Mouse (Mus musculus) limb, embryonic 14.5 days (tissue): Measurements from ENCODE around the gene Cdc25a. TPM values are rescaled to one million over a fixed set of nuclear protein-coding genes. Genes with fewer than 3 reads are reported as not detected.

Experiments used
- ATAC-seq: fragments of 200-750 bp; cut with Nextera tagmentation; 2 replicates; pipeline ENCODE4 v1.8.0; 2017; ENCODE audit warnings: low read depth, moderate number of reproducible peaks, moderate TSS enrichment; ENCODE audit not compliant: low FRiP score
- DNase-seq: peaks from one replicate; pipeline ENCODE4 v3.0.0-alpha.2; 2015; ENCODE audit warnings: low spot score
- H3K27ac ChIP-seq: fragments of 300-500 bp; sonication (generic); replicated peaks from 2 replicates; pipeline ENCODE4 v1.5.1; 2014; ENCODE audit warnings: low read depth, mild to moderate bottlenecking, low read length, moderate library complexity, mixed read lengths
- H3K27me3 ChIP-seq: fragments of 300-500 bp; sonication (generic); 2 replicates; pipeline ENCODE4 v1.6.1; 2014; ENCODE audit warnings: low read length, mixed read lengths; ENCODE audit not compliant: control insufficient read depth, insufficient read depth
- H3K36me3 ChIP-seq: fragments of 300-500 bp; sonication (generic); 2 replicates; pipeline ENCODE4 v1.6.1; 2014; ENCODE audit warnings: mild to moderate bottlenecking, low read length, moderate library complexity, mixed read lengths; ENCODE audit not compliant: control insufficient read depth, insufficient read depth
- H3K4me1 ChIP-seq: fragments of 300-500 bp; sonication (generic); 2 replicates; pipeline ENCODE4 v1.6.1; 2014; ENCODE audit warnings: antibody characterized with exemption, low read length, mixed read lengths; ENCODE audit not compliant: control insufficient read depth, insufficient read depth
- H3K4me2 ChIP-seq: fragments of 300-500 bp; sonication (generic); replicated peaks from 2 replicates; pipeline ENCODE4 v1.6.1; 2014; ENCODE audit warnings: low read depth, mild to moderate bottlenecking, low read length, moderate library complexity; ENCODE audit not compliant: severe bottlenecking
- H3K4me3 ChIP-seq: fragments of 300-500 bp; sonication (generic); replicated peaks from 2 replicates; pipeline ENCODE4 v1.5.1; 2014; ENCODE audit warnings: low read length
- H3K9ac ChIP-seq: fragments of 300-500 bp; sonication (generic); 2 replicates; pipeline ENCODE4 v1.6.1; 2014; ENCODE audit warnings: mild to moderate bottlenecking, low read depth, low read length, moderate library complexity; ENCODE audit not compliant: severe bottlenecking
- H3K9me3 ChIP-seq: fragments of 300-500 bp; sonication (generic); 2 replicates; pipeline ENCODE4 v1.6.1; 2016; ENCODE audit warnings: low read length; ENCODE audit not compliant: control insufficient read depth
- POLR2A ChIP-seq: fragments of 200-500 bp; IDR thresholded peaks from 2 replicates; pipeline ENCODE4 v1.8.0; 2012; ENCODE audit warnings: inconsistent platforms, mild to moderate bottlenecking, moderate library complexity, borderline replicate concordance; ENCODE audit not compliant: insufficient read depth, insufficient read length; ENCODE audit errors: extremely low read depth
- WGBS: fragments of 180-500 bp; shearing (Covaris S2); extraction: QIAGEN DNeasy Blood & Tissue Kit; methylation state at CpG from one replicate; pipeline ENCODE4 v1.1.7; 2014; 5-methylcytosine and 5-hydroxymethylcytosine counted together
- polyA plus RNA-seq, 2 experiments: library from polyadenylated mRNA; depleted of rRNA in 1 of 2; stranded (reverse) in 1 of 2; unstranded in 1 of 2; fragments of >200 nt; fragmentation: Nextera tagmentation in 1 of 2; extraction: Ambion mirVana in 1 of 2; gene quantifications; 2 replicates each; pipeline versions ENCODE4 v1.2.1 to v1.2.3; 2012 to 2014

The Cdc25a gene
- polyA plus RNA-seq, 2 experiments, result 26.1 to 26.8 TPM

DNA sequence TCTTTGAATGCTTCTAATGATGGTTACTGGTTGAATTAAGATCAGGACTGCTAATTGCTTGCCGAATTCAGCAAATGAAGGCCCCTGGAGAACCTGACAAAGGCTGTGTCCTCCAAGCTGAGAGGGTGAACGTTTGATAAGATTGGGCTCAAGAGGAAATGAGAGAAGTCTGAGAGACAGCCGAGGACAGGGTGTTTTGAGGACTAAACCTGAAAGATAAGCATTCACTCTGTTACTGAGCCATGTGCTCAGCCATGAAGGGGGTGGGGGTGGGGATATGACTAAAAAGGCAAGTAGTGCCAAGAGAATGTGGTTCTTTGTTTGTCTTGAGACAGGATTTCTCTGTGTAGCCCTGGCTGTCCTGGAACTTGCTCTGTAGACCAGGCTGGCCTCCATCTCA is 12.3 kb upstream of the Cdc25a start:
- H3K4me1 ChIP-seq, result no peaks in the 10 kb centered on the region
- no peak for ATAC-seq
- no peaks in the 10 kb centered on the region for H3K9me3 ChIP-seq
- no peak overlapping the region for H3K27ac ChIP-seq
- no peaks in the 10 kb centered on the region for H3K36me3 ChIP-seq
- no peak for DNase-seq
- no peak overlapping the region for H3K4me3 ChIP-seq
- 65% methylated on average over 3 of the region's 3 CpGs for WGBS
- H3K4me2 ChIP-seq, result no peak overlapping the region
- no peak overlapping the region for H3K9ac ChIP-seq
- H3K27me3 ChIP-seq, result no peaks in the 10 kb centered on the region
- TF ChIP-seq POLR2A, result no peak

DNA sequence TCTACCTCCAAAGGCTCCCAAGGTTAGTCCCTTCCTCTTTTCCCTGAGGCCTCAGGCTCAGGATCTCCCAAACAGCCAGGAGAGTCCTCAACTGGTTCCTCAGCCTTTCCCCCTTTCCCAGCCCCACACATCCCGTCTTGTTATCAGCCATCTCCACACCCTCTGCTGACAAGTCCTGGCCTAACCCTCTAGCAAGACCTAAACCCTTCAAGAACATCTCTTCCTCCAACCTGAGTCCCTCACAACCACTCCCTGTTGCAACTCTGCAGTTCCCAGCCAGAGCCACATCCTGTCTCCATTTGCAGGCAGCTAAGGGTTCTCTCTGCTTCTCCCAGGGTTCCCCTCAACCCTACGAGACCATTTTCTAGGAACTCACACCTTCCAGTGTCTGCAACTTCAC is 9.2 kb upstream of the Cdc25a start:
- Histone ChIP-seq H3K4me2 (no peak overlapping the region), H3K9ac (no peak overlapping the region), H3K4me3 (no peak overlapping the region), H3K27ac (no peak overlapping the region), H3K4me1 (no peaks in the 10 kb centered on the region), H3K36me3 (no peaks in the 10 kb centered on the region), H3K9me3 (no peaks in the 10 kb centered on the region), H3K27me3 (no peaks in the 10 kb centered on the region)
- TF ChIP-seq POLR2A, result no peak
- 51% methylated on average over 2 of the region's 2 CpGs for WGBS
- DNase-seq (no peak), ATAC-seq (no peak)

- 24% methylated on average over 6 of the region's 6 CpGs for WGBS
- TF ChIP-seq POLR2A, result no peak
- no peak for ATAC-seq
Observed at GRCm38 (mm10) chr9:109870983-109871572, 4.3 kb upstream of the Cdc25a start.

DNA sequence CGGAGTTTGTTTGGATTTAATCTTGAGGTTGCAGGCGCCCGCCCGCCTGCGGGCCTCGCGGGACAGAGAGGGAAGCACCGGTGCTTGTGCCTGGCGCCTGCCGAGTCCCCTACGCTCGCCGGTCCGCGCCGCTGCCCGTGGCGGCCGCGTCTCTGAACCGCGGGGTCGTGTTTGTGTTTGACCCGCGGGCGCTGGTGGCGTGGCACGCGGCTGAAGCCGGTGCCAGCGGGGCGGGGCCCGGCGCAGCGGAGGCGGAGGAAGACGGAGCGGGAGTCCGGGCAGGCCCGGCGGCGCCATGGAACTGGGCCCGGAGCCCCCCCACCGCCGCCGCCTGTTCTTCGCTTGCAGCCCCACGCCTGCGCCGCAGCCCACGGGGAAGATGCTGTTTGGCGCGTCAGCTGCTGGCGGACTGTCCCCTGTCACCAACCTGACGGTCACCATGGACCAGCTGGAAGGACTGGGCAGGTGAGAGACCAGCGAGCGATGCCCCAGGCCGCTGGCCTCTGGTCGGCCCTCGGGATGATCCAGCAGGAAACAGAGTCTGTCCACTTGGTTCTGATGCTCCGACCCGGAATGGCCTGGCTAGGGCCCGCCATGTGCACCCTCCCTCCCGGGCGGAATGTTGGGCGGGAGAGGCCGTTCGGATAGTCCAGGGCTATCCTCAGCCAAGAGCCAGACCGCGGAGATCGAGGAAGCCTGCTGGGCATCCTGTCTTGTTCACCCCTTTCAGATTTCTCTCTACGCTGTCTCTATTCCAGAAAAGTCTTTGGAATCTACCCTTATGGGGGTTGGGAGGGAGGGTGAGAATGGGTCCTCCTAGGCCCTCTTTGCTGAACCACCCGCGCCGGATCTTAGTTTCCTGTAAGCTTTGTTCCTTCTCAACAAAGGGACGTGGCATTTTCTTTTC is 569 bp downstream of the Cdc25a start:
- H3K4me3 ChIP-seq, result peak overlapping the region; percentile 88
- H3K27ac ChIP-seq, result peak overlapping the region; percentile 89
- no peaks in the 10 kb centered on the region for H3K9me3 ChIP-seq
- H3K27me3 ChIP-seq, result no peaks in the 10 kb centered on the region
- peaks cover 35% of the 10 kb centered on the region for H3K36me3 ChIP-seq
- 1% methylated on average over 47 of the region's 76 CpGs for WGBS
- H3K9ac ChIP-seq, result peak overlapping the region; percentile 94
- peak overlapping the region; percentile 87 for H3K4me2 ChIP-seq
- peaks cover 10% of the 10 kb centered on the region; the same call in 1 of the 2 replicates for H3K4me1 ChIP-seq
- no peak for TF ChIP-seq POLR2A
- DNase-seq, result peak; percentile 29
- peak; percentile 48 for ATAC-seq

More at GRCm38 (mm10) chr9:109870983-109871572, 4.3 kb upstream of the Cdc25a start:
- no peak overlapping the region for H3K4me2 ChIP-seq
- no peak overlapping the region for H3K9ac ChIP-seq
- H3K27me3 ChIP-seq, result no peaks in the 10 kb centered on the region
- H3K27ac ChIP-seq, result no peak overlapping the region
- no peak overlapping the region for H3K4me3 ChIP-seq
- DNase-seq, result no peak
- H3K4me1 ChIP-seq, result no peaks in the 10 kb centered on the region
- H3K9me3 ChIP-seq, result no peaks in the 10 kb centered on the region
- no peaks in the 10 kb centered on the region for H3K36me3 ChIP-seq

DNA sequence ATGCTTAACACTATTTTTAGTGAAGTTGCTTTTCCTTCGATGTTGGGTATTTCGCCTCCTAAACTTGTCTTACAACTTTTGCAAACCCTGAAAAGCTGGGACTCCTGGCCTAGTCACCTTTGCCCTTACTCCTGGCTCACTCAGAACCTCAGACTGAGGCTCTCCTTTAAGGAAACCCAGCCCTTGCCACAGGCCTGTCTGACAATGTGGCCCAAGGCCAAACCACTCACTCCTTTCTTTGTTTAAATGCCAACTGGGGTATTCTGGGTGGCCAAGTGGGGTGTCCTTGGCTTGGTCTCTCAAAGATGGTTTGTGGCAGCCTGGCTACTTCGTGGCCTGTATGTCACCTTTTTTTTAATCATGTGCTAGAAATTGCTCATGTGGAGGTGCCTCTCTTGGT is 1.4 kb downstream of the Cdc25a start:
- Histone ChIP-seq H3K4me2 (peak overlapping the region; percentile 87), H3K9me3 (no peaks in the 10 kb centered on the region), H3K4me1 (peaks cover 10% of the 10 kb centered on the region; the same call in 1 of the 2 replicates), H3K36me3 (peaks cover 41% of the 10 kb centered on the region), H3K9ac (peak overlapping the region; percentile 94), H3K27me3 (no peaks in the 10 kb centered on the region), H3K4me3 (peak overlapping the region; percentile 88), H3K27ac (peak overlapping the region; percentile 89; the same call in 1 of the 2 replicates)
- DNase-seq (no peak), ATAC-seq (no peak)
- TF ChIP-seq POLR2A, result no peak
- WGBS, result 3% methylated on average over 3 of the region's 3 CpGs
